Mouse (Mus musculus) G1E (cell line): ENCODE results near the gene Frmd3. TPM values are rescaled to one million over a fixed set of nuclear protein-coding genes. Genes with fewer than 3 reads are reported as not detected.

Experiments used
- ATAC-seq: 2 replicates; pipeline ENCODE4 v1.8.0; 2016; ENCODE audit warnings: mild to moderate bottlenecking; ENCODE audit not compliant: insufficient number of reproducible peaks, poor library complexity, low FRiP score, severe bottlenecking; ENCODE audit errors: extremely low read depth
- DNase-seq: peaks from one replicate; pipeline ENCODE4 v3.0.0; 2012; ENCODE audit warnings: low spot score
- H3K27me3 ChIP-seq: 2 replicates; pipeline ENCODE4 v1.6.1; 2012; ENCODE audit warnings: mild to moderate bottlenecking, low read length, inconsistent platforms; ENCODE audit not compliant: insufficient read depth
- H3K36me3 ChIP-seq: replicated peaks from 2 replicates; pipeline ENCODE3; 2012; ENCODE audit warnings: mild to moderate bottlenecking, inconsistent platforms
- H3K4me1 ChIP-seq: 2 replicates; pipeline ENCODE4 v1.6.1; 2012; ENCODE audit warnings: low read depth, low read length, inconsistent platforms, mixed read lengths; ENCODE audit not compliant: insufficient read depth
- H3K4me3 ChIP-seq: 2 replicates; pipeline ENCODE4 v1.5.1; 2012; ENCODE audit warnings: low read depth, mild to moderate bottlenecking, inconsistent platforms, low read length, moderate library complexity, mixed read lengths
- H3K9me3 ChIP-seq: replicated peaks from 2 replicates; pipeline ENCODE4 v1.6.1; 2012; ENCODE audit warnings: inconsistent platforms
- CTCF ChIP-seq: IDR thresholded peaks from 2 replicates; pipeline ENCODE4 v1.5.1; 2012; ENCODE audit warnings: low read depth, low read length, inconsistent platforms, mixed read lengths
- GATA1 ChIP-seq: IDR thresholded peaks from 2 replicates; pipeline ENCODE4 v1.6.1; 2012; ENCODE audit warnings: borderline replicate concordance, low read length, inconsistent platforms, mixed read lengths
- GATA2 ChIP-seq: IDR thresholded peaks from 2 replicates; pipeline ENCODE4 v1.6.1; 2012; ENCODE audit warnings: low read depth, low read length, inconsistent platforms, borderline replicate concordance
- POLR2AphosphoS5 ChIP-seq: IDR thresholded peaks from 2 replicates; pipeline ENCODE4 v1.6.1; 2012; ENCODE audit warnings: low read depth, low read length, inconsistent platforms; ENCODE audit not compliant: insufficient replicate concordance
- TAL1 ChIP-seq: conservative IDR thresholded peaks from 2 replicates; pipeline ENCODE4 v1.6.1; 2012; ENCODE audit warnings: low read depth, low read length, inconsistent platforms, mixed read lengths
- polyA plus RNA-seq: library from polyadenylated mRNA; stranded (reverse); fragments of >175 nt; gene quantifications from 2 replicates; pipeline ENCODE4 v1.2.3, GENCODE M21; 2012
- total RNA-seq, 2 experiments: library from RNA; stranded (forward) in 1 of 2; stranded (reverse) in 1 of 2; fragments of 200-1000 nt in 1 of 2; fragments of >200 nt in 1 of 2; fragmentation: Nextera tagmentation in 1 of 2; gene quantifications; 2 replicates each; pipeline ENCODE4 v1.2.3; 2014 to 2017

Frmd3 gene
- total RNA-seq (2014; fragmentation: Nextera tagmentation) (not detected in 2 replicates), total RNA-seq (2017) (0.16 and 0.17 TPM in 2 replicates), polyA plus RNA-seq (not detected in 2 replicates)

DNA sequence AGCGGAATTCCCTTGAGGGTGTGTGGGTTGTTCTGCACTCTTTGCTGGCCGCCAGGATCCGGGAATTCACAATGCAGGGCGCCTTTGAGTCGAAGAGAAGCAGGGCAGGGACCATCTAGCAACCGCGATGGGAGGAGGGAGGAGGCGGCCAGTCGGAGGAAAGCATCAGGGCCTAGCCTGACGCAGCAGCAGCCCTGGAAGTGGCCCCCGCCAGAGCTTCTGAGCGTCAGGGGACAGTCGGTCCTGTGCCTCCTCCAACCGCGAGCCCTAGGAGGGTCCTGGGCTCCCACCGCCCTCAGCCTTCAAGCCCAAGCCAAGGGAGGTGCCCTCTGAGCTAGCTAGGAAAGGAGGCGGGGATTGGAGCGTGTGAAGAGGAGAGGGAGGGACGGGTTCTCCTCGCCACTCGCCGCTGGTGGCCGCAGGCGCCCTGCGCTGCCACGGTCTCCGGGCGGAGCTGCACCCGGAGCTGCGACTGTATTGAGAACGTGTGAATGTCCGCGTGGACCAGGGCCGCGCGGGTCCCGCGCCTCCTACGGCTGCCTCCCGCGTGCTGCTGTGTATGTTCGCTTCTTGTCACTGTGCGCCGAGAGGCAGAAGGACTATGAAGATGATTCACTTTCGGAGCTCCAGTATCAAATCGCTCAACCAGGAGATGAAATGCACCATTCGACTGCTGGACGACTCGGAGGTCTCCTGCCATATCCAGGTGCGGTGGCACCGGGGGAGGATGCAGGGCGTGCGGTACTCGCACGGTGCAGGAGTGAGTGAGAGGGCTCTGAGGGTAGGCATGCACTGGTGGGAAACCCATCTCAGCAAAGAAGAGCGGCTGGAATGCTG, at the start of gene Frmd3:
TSS of gene Frmd3 (plus strand) at position 232 of the 837 bp plus-strand sequence.
- Histone ChIP-seq H3K9me3 (peaks cover 20% of the 10 kb centered on the region), H3K4me1 (no peaks in the 10 kb centered on the region), H3K36me3 (no peaks in the 10 kb centered on the region), H3K27me3 (no peaks in the 10 kb centered on the region; the same call in 1 of the 2 replicates), H3K4me3 (peak within 1 kb of the TSS; percentile 20; the same call in 1 of the 2 replicates)
- DNase-seq (no peak), ATAC-seq (no peak)
- TF ChIP-seq POLR2AphosphoS5 (no peak), CTCF (no peak), TAL1 (no peak), GATA2 (no peak), GATA1 (no peak)

DNA sequence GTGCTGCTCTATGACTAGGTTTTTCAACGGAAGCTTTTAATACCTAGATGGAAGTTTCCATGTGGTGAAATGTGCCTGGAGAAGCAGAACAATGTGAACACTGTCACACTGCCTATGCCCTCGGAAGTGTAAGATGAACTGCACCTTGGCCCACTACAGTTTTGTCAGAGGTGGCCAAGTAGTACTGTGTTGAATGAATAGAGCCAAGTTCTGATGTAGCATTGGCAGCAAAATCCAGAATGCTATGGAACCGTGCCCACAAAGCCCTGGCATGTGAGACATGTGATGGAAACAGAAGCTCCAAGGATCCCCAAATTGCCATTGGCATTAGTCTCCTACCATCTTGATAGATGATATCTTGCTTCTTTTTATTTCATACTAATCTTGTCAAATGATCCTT, 32.8 kb upstream of the Frmd3 start:
- H3K9me3 ChIP-seq, result 0 out of 2 replicates have a peak, but pooled peaks cover 2% of the 10 kb centered on the region
- ATAC-seq, result no peak
- no peak for TF ChIP-seq CTCF
- no peak for TF ChIP-seq GATA2
- DNase-seq, result no peak
- H3K36me3 ChIP-seq, result no peaks in the 10 kb centered on the region
- H3K4me1 ChIP-seq, result no peaks in the 10 kb centered on the region
- H3K27me3 ChIP-seq, result no peaks in the 10 kb centered on the region
- no peak overlapping the region for H3K4me3 ChIP-seq

DNA sequence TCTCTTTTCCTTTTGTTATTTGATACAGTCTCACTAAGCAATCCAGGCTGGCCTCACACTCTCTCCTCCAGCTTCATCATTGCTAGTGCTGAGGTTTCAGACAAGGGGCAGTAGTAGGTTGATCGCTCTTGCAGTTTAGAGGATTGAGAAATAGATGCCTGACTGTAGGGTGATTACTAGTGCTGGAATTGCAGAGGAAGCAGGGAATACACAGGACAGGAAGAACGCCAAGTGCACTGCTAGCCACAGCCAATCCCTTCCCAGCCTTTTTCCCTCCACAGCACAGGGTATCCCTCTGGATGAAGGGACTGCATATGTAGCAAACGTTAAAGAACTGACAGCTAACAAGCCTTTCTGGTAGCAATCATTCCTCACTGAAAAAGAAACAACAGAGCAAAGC, 965 bp upstream of the Frmd3 start:
- DNase-seq (no peak), ATAC-seq (no peak)
- Histone ChIP-seq H3K36me3 (no peaks in the 10 kb centered on the region), H3K4me3 (no peak overlapping the region), H3K9me3 (peaks cover 20% of the 10 kb centered on the region), H3K4me1 (no peaks in the 10 kb centered on the region), H3K27me3 (no peaks in the 10 kb centered on the region; the same call in 1 of the 2 replicates)
- TF ChIP-seq CTCF, result no peak
- no peak for TF ChIP-seq POLR2AphosphoS5
- TF ChIP-seq GATA1, result no peak
- TF ChIP-seq GATA2, result no peak
- TF ChIP-seq TAL1, result no peak

DNA sequence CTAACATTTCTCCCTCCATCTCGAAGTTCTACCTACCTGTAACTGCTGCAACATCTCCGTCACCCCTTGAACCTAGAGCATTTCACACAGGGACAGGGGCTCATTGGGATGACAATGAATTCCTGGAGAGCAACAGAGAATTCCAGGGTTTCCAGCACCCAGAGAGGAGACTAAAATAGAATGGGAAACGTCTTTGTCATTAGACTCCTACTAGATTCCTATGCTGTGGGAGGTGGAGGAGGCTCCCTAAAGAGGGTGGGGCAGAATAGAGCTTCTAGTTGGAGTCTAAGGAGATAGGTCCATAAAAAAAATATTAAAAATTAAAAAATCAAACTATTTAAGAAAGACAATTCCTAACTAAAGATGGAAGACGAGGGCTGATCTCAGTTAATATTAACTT, 542 bp upstream of the Frmd3 start:
- no peak for DNase-seq
- Histone ChIP-seq H3K4me1 (no peaks in the 10 kb centered on the region), H3K4me3 (no peak overlapping the region), H3K27me3 (no peaks in the 10 kb centered on the region; the same call in 1 of the 2 replicates), H3K9me3 (peaks cover 20% of the 10 kb centered on the region), H3K36me3 (no peaks in the 10 kb centered on the region)
- ATAC-seq, result no peak
- TF ChIP-seq GATA2, result no peak
- TF ChIP-seq GATA1, result no peak
- TF ChIP-seq TAL1, result no peak
- TF ChIP-seq POLR2AphosphoS5, result no peak
- TF ChIP-seq CTCF, result no peak

DNA sequence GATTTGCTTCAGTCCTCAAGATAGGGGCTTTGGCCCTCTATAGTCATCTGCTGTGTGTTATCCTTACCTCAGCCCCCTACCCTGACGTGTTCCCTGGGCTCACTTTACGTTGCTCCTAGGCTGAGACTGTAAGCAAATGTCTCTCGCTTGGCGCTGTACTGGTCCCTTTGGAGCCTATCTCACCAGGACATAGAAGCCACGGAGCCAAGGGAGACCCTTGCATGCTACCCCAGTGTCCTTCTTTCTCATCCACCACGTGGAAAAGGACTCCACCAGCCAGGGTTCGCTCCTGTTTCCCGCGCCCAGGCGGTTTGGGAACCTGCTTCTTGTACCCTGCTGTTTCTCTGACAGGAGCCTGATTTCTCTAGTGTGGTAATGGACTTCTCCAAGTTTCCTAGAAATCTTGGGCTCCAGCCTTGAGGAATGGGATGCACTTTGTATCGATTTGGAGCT, 832 bp downstream of the Frmd3 start:
- DNase-seq, result no peak
- Histone ChIP-seq H3K9me3 (peaks cover 20% of the 10 kb centered on the region), H3K4me1 (no peaks in the 10 kb centered on the region), H3K4me3 (no peak overlapping the region), H3K27me3 (no peaks in the 10 kb centered on the region; the same call in 1 of the 2 replicates), H3K36me3 (no peaks in the 10 kb centered on the region)
- ATAC-seq, result no peak
- no peak for TF ChIP-seq GATA1

DNA sequence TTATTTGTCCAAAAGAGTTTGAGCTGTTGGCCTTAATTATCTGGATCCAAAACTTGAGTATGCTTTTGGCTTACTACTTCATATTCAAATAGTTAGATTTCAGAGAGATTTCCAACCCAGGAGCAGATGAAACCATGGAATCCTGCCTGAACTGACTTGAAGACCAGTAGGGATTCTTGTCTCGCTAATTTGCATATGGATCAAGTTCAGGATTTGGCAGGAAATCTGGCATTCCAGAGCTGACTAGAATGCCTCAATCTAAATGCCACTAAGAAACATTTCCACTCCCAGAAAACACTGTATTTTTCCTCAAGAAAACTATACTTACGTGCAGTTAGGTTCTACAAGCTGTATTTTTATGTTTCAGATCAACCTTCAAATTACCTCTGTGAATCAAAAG, 6.8 kb downstream of the Frmd3 start:
- Histone ChIP-seq H3K9me3 (no peaks in the 10 kb centered on the region), H3K4me3 (no peak overlapping the region), H3K27me3 (no peaks in the 10 kb centered on the region), H3K4me1 (no peaks in the 10 kb centered on the region), H3K36me3 (no peaks in the 10 kb centered on the region)
- no peak for DNase-seq
- ATAC-seq, result no peak
- TF ChIP-seq CTCF, result no peak
- no peak for TF ChIP-seq GATA1
- TF ChIP-seq GATA2, result no peak
- TF ChIP-seq TAL1, result no peak

DNA sequence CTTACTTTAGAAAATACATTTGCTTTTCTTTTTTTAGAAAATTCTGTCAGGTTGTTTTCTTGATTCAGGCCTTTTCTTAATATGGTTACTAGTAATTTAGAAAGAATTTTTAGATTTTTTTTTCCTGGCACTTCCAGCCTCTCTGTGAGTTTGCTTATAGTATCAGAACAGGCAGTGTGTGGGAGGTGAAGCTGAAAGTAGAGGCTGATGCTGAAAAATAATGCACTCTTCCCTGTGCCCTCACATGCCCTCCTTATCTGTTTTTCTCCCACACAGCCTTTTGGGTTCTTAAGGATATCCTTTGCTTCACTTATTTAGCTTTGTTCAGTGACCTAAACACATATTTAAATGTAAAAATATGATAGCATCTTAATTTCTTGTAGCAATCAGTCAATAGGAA, 30.0 kb downstream of the Frmd3 start:
- ATAC-seq (no peak), DNase-seq (no peak)
- Histone ChIP-seq H3K36me3 (no peaks in the 10 kb centered on the region), H3K27me3 (no peaks in the 10 kb centered on the region), H3K4me1 (no peaks in the 10 kb centered on the region), H3K9me3 (peaks cover 5% of the 10 kb centered on the region), H3K4me3 (no peak overlapping the region)
- TF ChIP-seq CTCF (no peak), GATA1 (no peak)
